Mouse (Mus musculus): ENCODE measurements around the gene Chst8. TPM values are rescaled to one million over a fixed set of nuclear protein-coding genes. Genes with fewer than 3 reads are reported as not detected.

Chst8 gene
- 9.7 and 16.4 TPM in 2 replicates for polyA plus RNA-seq (2015; fragmentation: Nextera tagmentation; extraction: Ambion mirVana)

GRCm38 (mm10) chr7:34812531-34813111, at the start of gene Chst8:
Gene Chst8 (minus strand): TSS chr7:34812711.
- WGBS: under 1% methylated on average over 45 of the region's 65 CpGs
- Histone ChIP-seq H3K27ac (peak within 1 kb of the TSS; percentile 21; the same call in 1 of the 2 replicates), H3K9me3 (replicated peaks) (no peaks in the 10 kb centered on the region), H3K4me2 (peak within 1 kb of the TSS; percentile 94), H3K36me3 (ENCODE audit: poor library complexity, severe bottlenecking) (no peaks in the 10 kb centered on the region), H3K9ac (peak within 1 kb of the TSS; percentile 62), H3K27me3 (peaks cover 70% of the 10 kb centered on the region), H3K4me3 (peak within 1 kb of the TSS; percentile 56), H3K4me1 (peaks cover 23% of the 10 kb centered on the region)
- peak; percentile 78 for ATAC-seq

GRCm38 (mm10) chr7:34858291-34858690, 45.8 kb upstream of the Chst8 start:
- no peaks in the 10 kb centered on the region for H3K9me3 ChIP-seq (replicated peaks)
- H3K27me3 ChIP-seq: no peaks in the 10 kb centered on the region
- no peak overlapping the region for H3K4me2 ChIP-seq
- ATAC-seq: no peak
- H3K4me3 ChIP-seq: no peak overlapping the region
- H3K9ac ChIP-seq: no peak overlapping the region
- H3K36me3 ChIP-seq (ENCODE audit: poor library complexity, severe bottlenecking): no peaks in the 10 kb centered on the region
- 48% methylated on average over 2 of the region's 2 CpGs for WGBS
- no peak overlapping the region for H3K27ac ChIP-seq
- peaks cover 8% of the 10 kb centered on the region; the same call in 1 of the 2 replicates for H3K4me1 ChIP-seq

GRCm38 (mm10) chr7:34854781-34855352, 42.4 kb upstream of the Chst8 start:
- Histone ChIP-seq H3K27me3 (no peaks in the 10 kb centered on the region), H3K9me3 (replicated peaks) (no peaks in the 10 kb centered on the region), H3K4me1 (peaks cover 8% of the 10 kb centered on the region; the same call in 1 of the 2 replicates), H3K27ac (no peak overlapping the region), H3K4me3 (no peak overlapping the region), H3K36me3 (ENCODE audit: poor library complexity, severe bottlenecking) (no peaks in the 10 kb centered on the region), H3K4me2 (no peak overlapping the region), H3K9ac (no peak overlapping the region)
- WGBS: 87% methylated on average over 6 of the region's 6 CpGs
- no peak for ATAC-seq

GRCm38 (mm10) chr7:34853393-34853792, 40.9 kb upstream of the Chst8 start:
- Histone ChIP-seq H3K27me3 (no peaks in the 10 kb centered on the region), H3K36me3 (ENCODE audit: poor library complexity, severe bottlenecking) (no peaks in the 10 kb centered on the region), H3K4me2 (no peak overlapping the region), H3K9ac (no peak overlapping the region), H3K27ac (no peak overlapping the region), H3K9me3 (replicated peaks) (no peaks in the 10 kb centered on the region), H3K4me3 (no peak overlapping the region), H3K4me1 (peaks cover 4% of the 10 kb centered on the region; the same call in 1 of the 2 replicates)
- ATAC-seq: no peak
- 97% methylated on average over 3 of the region's 3 CpGs for WGBS

- ATAC-seq: no peak
- no peak overlapping the region for H3K4me2 ChIP-seq
- H3K9ac ChIP-seq: no peak overlapping the region
- H3K4me1 ChIP-seq: peaks cover 9% of the 10 kb centered on the region
- 39% methylated on average over 10 of the region's 10 CpGs for whole genome bisulfite sequencing
- no peaks in the 10 kb centered on the region for H3K27me3 ChIP-seq
- H3K4me3 ChIP-seq: no peak overlapping the region
- H3K36me3 ChIP-seq (ENCODE audit: poor library complexity, severe bottlenecking): no peaks in the 10 kb centered on the region
- no peaks in the 10 kb centered on the region for H3K9me3 ChIP-seq (replicated peaks)
- no peak overlapping the region for H3K27ac ChIP-seq
Observed at GRCm38 (mm10) chr7:34849660-34850059, 37.1 kb upstream of the Chst8 start.

GRCm38 (mm10) chr7:34848811-34849210, 36.3 kb upstream of the Chst8 start:
- H3K4me2 ChIP-seq: no peak overlapping the region
- H3K4me1 ChIP-seq: peaks cover 9% of the 10 kb centered on the region
- 94% methylated on average over 4 of the region's 4 CpGs for WGBS
- no peak overlapping the region for H3K9ac ChIP-seq
- H3K27ac ChIP-seq: no peak overlapping the region
- no peaks in the 10 kb centered on the region for H3K36me3 ChIP-seq (ENCODE audit: poor library complexity, severe bottlenecking)
- no peak for ATAC-seq
- no peaks in the 10 kb centered on the region for H3K9me3 ChIP-seq (replicated peaks)
- no peak overlapping the region for H3K4me3 ChIP-seq
- no peaks in the 10 kb centered on the region for H3K27me3 ChIP-seq

GRCm38 (mm10) chr7:34847900-34848299, 35.4 kb upstream of the Chst8 start:
- no peak for ATAC-seq
- Histone ChIP-seq H3K27me3 (no peaks in the 10 kb centered on the region), H3K4me1 (peaks cover 9% of the 10 kb centered on the region), H3K4me2 (no peak overlapping the region), H3K4me3 (no peak overlapping the region), H3K9ac (no peak overlapping the region), H3K36me3 (ENCODE audit: poor library complexity, severe bottlenecking) (no peaks in the 10 kb centered on the region), H3K27ac (no peak overlapping the region), H3K9me3 (replicated peaks) (no peaks in the 10 kb centered on the region)
- 90% methylated on average over 6 of the region's 6 CpGs for WGBS

- H3K27ac ChIP-seq: 0 out of 2 replicates have a peak overlapping the region, but pooled peaks have one; percentile 8
- no peaks in the 10 kb centered on the region for H3K9me3 ChIP-seq (replicated peaks)
- H3K27me3 ChIP-seq: no peaks in the 10 kb centered on the region
- no peaks in the 10 kb centered on the region for H3K36me3 ChIP-seq (ENCODE audit: poor library complexity, severe bottlenecking)
- H3K4me1 ChIP-seq: peaks cover 9% of the 10 kb centered on the region
- ATAC-seq: peak; percentile 59; the same call in 1 of the 2 replicates
- no peak overlapping the region for H3K9ac ChIP-seq
- 20% methylated on average over 5 of the region's 5 CpGs for WGBS
- no peak overlapping the region for H3K4me2 ChIP-seq
- H3K4me3 ChIP-seq: no peak overlapping the region
Observed at GRCm38 (mm10) chr7:34847410-34847809, 34.9 kb upstream of the Chst8 start.

GRCm38 (mm10) chr7:34838749-34839148, 26.2 kb upstream of the Chst8 start:
- WGBS: 89% methylated on average over 4 of the region's 4 CpGs
- H3K4me2 ChIP-seq: no peak overlapping the region
- H3K27ac ChIP-seq: no peak overlapping the region
- H3K36me3 ChIP-seq (ENCODE audit: poor library complexity, severe bottlenecking): no peaks in the 10 kb centered on the region
- no peak overlapping the region for H3K9ac ChIP-seq
- no peaks in the 10 kb centered on the region for H3K9me3 ChIP-seq (replicated peaks)
- no peaks in the 10 kb centered on the region for H3K27me3 ChIP-seq
- no peak overlapping the region for H3K4me3 ChIP-seq
- H3K4me1 ChIP-seq: no peaks in the 10 kb centered on the region
- ATAC-seq: no peak

- H3K4me2 ChIP-seq: no peak overlapping the region
- H3K27ac ChIP-seq: no peak overlapping the region
- no peaks in the 10 kb centered on the region for H3K4me1 ChIP-seq
- no peaks in the 10 kb centered on the region for H3K36me3 ChIP-seq (ENCODE audit: poor library complexity, severe bottlenecking)
- ATAC-seq: no peak
- no peak overlapping the region for H3K9ac ChIP-seq
- H3K9me3 ChIP-seq (replicated peaks): no peaks in the 10 kb centered on the region
- no peaks in the 10 kb centered on the region for H3K27me3 ChIP-seq
- H3K4me3 ChIP-seq: no peak overlapping the region
- 89% methylated on average over 4 of the region's 4 CpGs for WGBS
Observed at GRCm38 (mm10) chr7:34838231-34838630, 25.7 kb upstream of the Chst8 start.

- H3K27ac ChIP-seq: no peak overlapping the region
- no peak overlapping the region for H3K4me2 ChIP-seq
- no peak overlapping the region for H3K4me3 ChIP-seq
- H3K9me3 ChIP-seq (replicated peaks): no peaks in the 10 kb centered on the region
- ATAC-seq: no peak
- no peaks in the 10 kb centered on the region for H3K36me3 ChIP-seq (ENCODE audit: poor library complexity, severe bottlenecking)
- 38% methylated on average over 3 of the region's 3 CpGs for WGBS
- no peak overlapping the region for H3K9ac ChIP-seq
- H3K27me3 ChIP-seq: no peaks in the 10 kb centered on the region
- no peaks in the 10 kb centered on the region for H3K4me1 ChIP-seq
Observed at GRCm38 (mm10) chr7:34826255-34826909, 13.9 kb upstream of the Chst8 start.

GRCm38 (mm10) chr7:34821587-34821986, 9.1 kb upstream of the Chst8 start:
- Histone ChIP-seq H3K27ac (no peak overlapping the region), H3K27me3 (no peaks in the 10 kb centered on the region), H3K9me3 (replicated peaks) (no peaks in the 10 kb centered on the region), H3K4me1 (0 out of 2 replicates have a peak, but pooled peaks cover 12% of the 10 kb centered on the region), H3K36me3 (ENCODE audit: poor library complexity, severe bottlenecking) (no peaks in the 10 kb centered on the region), H3K4me2 (no peak overlapping the region), H3K4me3 (no peak overlapping the region), H3K9ac (no peak overlapping the region)
- ATAC-seq: no peak
- 89% methylated on average over 9 of the region's 9 CpGs for WGBS
